Mouse (Mus musculus) neural tube, embryonic 10.5 days (tissue): Measurements from ENCODE around the gene Pnlip.

Source experiments
- DNase-seq: peaks from one replicate; pipeline ENCODE4 v3.0.0-alpha.2; 2017; ENCODE audit warnings: low spot score; ENCODE audit errors: extremely low spot score

The Pnlip gene

DNA sequence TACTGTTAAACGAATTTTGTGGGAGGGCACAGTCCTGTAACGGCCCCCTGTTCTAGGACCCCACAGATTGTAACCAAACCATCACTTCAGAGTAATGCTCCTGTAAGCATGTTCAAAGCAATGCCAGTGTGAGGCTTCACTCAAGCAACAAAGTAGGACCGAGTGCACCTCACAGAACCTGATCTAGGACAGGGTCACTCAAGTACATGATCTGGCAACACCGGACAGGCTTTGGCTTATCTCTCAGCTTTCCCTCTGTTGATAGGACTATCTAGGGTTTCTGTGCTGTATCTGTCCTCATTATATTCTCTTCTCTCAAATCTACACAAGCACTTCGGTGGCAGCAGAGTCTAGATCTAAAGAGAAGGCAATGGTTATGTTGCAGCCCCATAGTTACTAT is 74.3 kb downstream of the Pnlip start:
- DNase-seq, result no peak

DNA sequence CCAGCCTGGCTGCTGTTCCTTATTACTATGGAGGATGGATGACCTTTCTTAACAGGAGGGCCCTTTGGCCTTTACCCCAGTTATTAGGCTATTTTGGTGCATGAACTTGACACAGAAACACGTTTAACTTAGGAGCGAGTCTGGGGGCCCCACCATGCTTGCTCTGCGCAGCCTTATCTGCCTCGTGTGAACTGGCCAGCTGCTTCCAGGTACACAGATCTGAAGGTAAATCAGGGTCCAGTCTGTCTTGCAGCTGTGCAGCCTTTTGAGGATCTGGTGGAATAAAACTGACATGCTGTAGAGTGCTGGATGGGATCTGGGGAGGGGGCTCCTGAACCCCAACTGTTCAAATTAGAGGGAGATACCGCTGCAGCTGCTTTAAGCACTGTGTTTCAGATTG is 75.5 kb downstream of the Pnlip start:
- no peak for DNase-seq

DNA sequence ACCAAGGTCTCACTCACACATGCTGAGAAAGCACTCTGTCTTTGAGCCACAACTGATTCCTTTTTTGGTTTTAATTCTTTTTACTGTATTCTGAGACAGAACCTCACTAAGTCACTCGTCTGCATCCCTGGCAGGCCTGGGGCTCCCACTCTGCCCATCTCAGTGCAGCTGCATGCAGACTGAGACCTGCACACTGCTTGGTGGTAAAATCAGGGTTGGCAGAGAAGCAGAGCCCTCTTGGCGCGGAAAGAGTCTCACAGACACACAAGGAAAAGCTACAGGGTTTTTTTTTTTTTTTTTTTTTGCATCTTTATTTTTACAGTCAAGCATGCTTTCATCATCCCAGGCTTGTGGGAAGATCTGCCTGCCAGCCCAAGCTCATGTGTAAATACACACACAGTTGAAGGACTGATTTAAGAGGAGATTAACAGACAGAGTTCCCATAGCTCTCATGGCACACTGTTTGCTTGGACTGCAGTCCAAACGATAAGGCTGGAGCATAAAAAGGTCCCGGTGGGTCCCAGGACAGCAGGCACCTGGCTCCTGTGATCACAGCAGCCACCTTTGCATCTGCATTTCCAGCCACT is 76.2 kb downstream of the Pnlip start, which contains the start of gene Pnliprp1:
TSS of gene Pnliprp1 (plus strand) at position 443 of the 587 bp plus-strand sequence.
- DNase-seq, result no peak
